Mouse (Mus musculus) testis, adult 2 months (tissue): ENCODE data around the gene Ltbp4.
A peak's percentile ranks its signal among the peaks of the same experiment; 100 is the strongest.

Experiments used
- CTCF ChIP-seq: fragments of 200-500 bp; IDR thresholded peaks from 2 replicates; pipeline ENCODE4 v1.5.1; 2012; ENCODE audit warnings: low read depth, mild to moderate bottlenecking, inconsistent platforms, low read length, moderate library complexity; ENCODE audit not compliant: control insufficient read depth, insufficient read depth, insufficient replicate concordance
- POLR2A ChIP-seq: fragments of 200-500 bp; IDR thresholded peaks from 2 replicates; pipeline ENCODE4 v1.6.1; 2012; ENCODE audit warnings: low read depth, mild to moderate bottlenecking, inconsistent platforms, low read length, moderate library complexity; ENCODE audit not compliant: control insufficient read depth

DNA sequence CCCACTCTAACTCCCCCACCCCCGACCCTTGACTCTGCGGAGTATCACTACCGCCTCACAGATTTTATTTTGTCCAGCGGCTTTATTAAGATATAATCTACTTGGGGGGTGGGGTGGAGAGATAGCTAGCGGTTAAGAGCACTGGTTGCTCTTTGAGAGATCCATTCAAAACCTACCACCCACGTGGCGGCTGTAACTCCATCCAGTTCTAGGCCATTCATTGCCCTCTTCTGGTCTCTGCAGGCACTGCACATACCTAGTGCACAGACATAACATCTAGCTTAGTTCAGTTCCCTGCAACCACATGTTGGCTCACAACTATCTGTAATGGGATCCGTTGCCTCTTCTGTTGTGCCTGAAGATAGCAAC lies 51.8 kb downstream of the Ltbp4 start:
- peak; percentile 43; the same call in 1 of the 2 replicates for TF ChIP-seq CTCF
- no peak for TF ChIP-seq POLR2A
